In genomic region chr7:126396298-126397119, GRCm38 (mm10) we compare ENCODE assay signal across 8 mouse cellular contexts. TPM values are rescaled to one million over a fixed set of nuclear protein-coding genes. Genes with fewer than 3 reads are reported as not detected.
DNase-seq lines count a peak whose midpoint lies in the region; ATAC-seq and TF ChIP-seq lines count a peak whose summit lies in the region.

Gene Nfatc2ip (minus strand): TSS chr7:126396737.

- H3K27ac ChIP-seq in cortical plate, adult 2 months (ENCODE audit: insufficient read depth, low read length): no peak within 1 kb of the TSS

- 0 out of 2 replicates have a peak, but pooled peaks cover 2% of the 10 kb centered on the region for H3K4me1 ChIP-seq in cortical plate, adult 2 months (ENCODE audit: control insufficient read depth, insufficient read depth, low read length)
- peaks cover 56% of the 10 kb centered on the region for H3K4me1 ChIP-seq in megakaryocyte, embryonic 14.5 days

- DNase-seq in gastrocnemius, adult 8-10 months (ENCODE audit: low spot score in 2 of 2): peak; percentile 96 to 98
- peak; percentile 100 for DNase-seq in hindlimb bud, embryonic 11.5 days (ENCODE audit: extremely low spot score, low read depth, low spot score)
- DNase-seq in left cerebral cortex, adult 8-10 months (ENCODE audit: low spot score in 2 of 2): peak; percentile 96 to 99
- DNase-seq in right cerebral cortex, postnatal 10 days (ENCODE audit: low spot score in 2 of 2): peak; percentile 96 to 97
- peak; percentile 90 for DNase-seq in urinary bladder, postnatal 25 days (ENCODE audit: low spot score)

- no peaks in the 10 kb centered on the region for H3K27me3 ChIP-seq in megakaryocyte, embryonic 14.5 days (replicated peaks)

- H3K4me3 ChIP-seq in cortical plate, adult 2 months (ENCODE audit: insufficient read depth, low read length): peak within 1 kb of the TSS; percentile 48
- H3K4me3 ChIP-seq in megakaryocyte, embryonic 14.5 days (replicated peaks): peak within 1 kb of the TSS; percentile 98

- TF ChIP-seq CTCF in cortical plate, adult 2 months (IDR thresholded peaks at IDR 0.05; ENCODE audit: extremely low read depth, insufficient read depth, low read length): no peak

- H3K36me3 ChIP-seq in megakaryocyte, embryonic 14.5 days (replicated peaks; ENCODE audit: low read length): peaks cover 22% of the 10 kb centered on the region

- TF ChIP-seq POLR2A in cortical plate, adult 2 months (IDR thresholded peaks at IDR 0.05; ENCODE audit: extremely low read depth, insufficient read depth, low read length): peak; percentile 93

- ATAC-seq in activated CD4-positive, CD25-positive, alpha-beta regulatory T cell, adult 4 months: peak; percentile 94

- H3K9me3 ChIP-seq in megakaryocyte, embryonic 14.5 days: no peaks in the 10 kb centered on the region

RNA-seq across cellular contexts. Expression of gene Nfatc2ip, which starts in this region (rescaled TPM):
- polyA plus RNA-seq in activated CD4-positive, CD25-positive, alpha-beta regulatory T cell, adult 4 months (2017; shearing (Covaris generic)): 1 to 10 TPM; 2.1 to 3.4 TPM
- polyA plus RNA-seq in cortical plate, adult 2 months (2012; rRNA removed): 6.3 and 6.4 TPM in 2 replicates
- 1 to 10 TPM; 2.1 to 4.3 (median 3.0) TPM for total RNA-seq in gastrocnemius, adult 8-10 months (2022)
- 1 to 10 TPM; 4.4 to 6.4 (median 5.3) TPM for total RNA-seq in left cerebral cortex, adult 8-10 months (2022)
- polyA plus RNA-seq in megakaryocyte, embryonic 14.5 days (2012; ENCODE audit: insufficient read depth, low replicate concordance): 0.79 TPM in 1 of 2 replicates, not detected in the other
